Mouse (Mus musculus) liver, embryonic 16.5 days (tissue): ENCODE measurements around the gene Sac3d1. TPM values are rescaled to one million over a fixed set of nuclear protein-coding genes. Genes with fewer than 3 reads are reported as not detected.

ENCODE experiments used
- ATAC-seq: fragments of 200-750 bp; cut with Nextera tagmentation; 2 replicates; pipeline ENCODE4 v1.8.0; 2017; ENCODE audit warnings: low read depth, mild to moderate bottlenecking, moderate number of reproducible peaks, moderate library complexity
- H3K27ac ChIP-seq: fragments of 300-500 bp; sonication (generic); 2 replicates; pipeline ENCODE4 v1.5.1; 2014; ENCODE audit warnings: mild to moderate bottlenecking, low read length
- H3K27me3 ChIP-seq: fragments of 300-500 bp; sonication (generic); 2 replicates; pipeline ENCODE4 v1.6.1; 2014; ENCODE audit warnings: low read depth, low read length, mixed read lengths; ENCODE audit not compliant: control insufficient read depth, insufficient read depth
- H3K36me3 ChIP-seq: fragments of 300-500 bp; sonication (generic); 2 replicates; pipeline ENCODE4 v1.6.1; 2014; ENCODE audit warnings: mild to moderate bottlenecking; ENCODE audit not compliant: control insufficient read depth, insufficient read depth
- H3K4me1 ChIP-seq: fragments of 300-500 bp; sonication (generic); 2 replicates; pipeline ENCODE4 v1.6.1; 2014; ENCODE audit warnings: low read depth, low read length, mixed read lengths; ENCODE audit not compliant: control insufficient read depth
- H3K4me2 ChIP-seq: fragments of 300-500 bp; sonication (generic); 2 replicates; pipeline ENCODE4 v1.6.1; 2014; ENCODE audit warnings: low read depth, low read length, mixed read lengths
- H3K4me3 ChIP-seq: fragments of 300-500 bp; sonication (generic); 2 replicates; pipeline ENCODE4 v1.5.1; 2014; ENCODE audit warnings: low read depth, mild to moderate bottlenecking, low read length
- H3K9ac ChIP-seq: fragments of 300-500 bp; sonication (generic); 2 replicates; pipeline ENCODE4 v1.6.1; 2014; ENCODE audit warnings: low read depth, low read length
- H3K9me3 ChIP-seq: fragments of 300-500 bp; sonication (generic); replicated peaks from 2 replicates; pipeline ENCODE4 v1.6.1; 2016; ENCODE audit warnings: low read length; ENCODE audit not compliant: control insufficient read depth
- WGBS: fragments of 180-500 bp; shearing (Covaris S2); extraction: QIAGEN DNeasy Blood & Tissue Kit; methylation state at CpG from one replicate; pipeline ENCODE4 v1.1.7; 2014; ENCODE audit not compliant: insufficient replicate concordance; 5-methylcytosine and 5-hydroxymethylcytosine counted together
- polyA plus RNA-seq: library from polyadenylated mRNA; unstranded; fragments of >200 nt; fragmentation: Nextera tagmentation; extraction: Ambion mirVana; gene quantifications from 2 replicates; pipeline ENCODE4 v1.2.1, GENCODE M21; 2015

The Sac3d1 gene
- polyA plus RNA-seq, 1 experiment from 2014 or later: 16.8 TPM

DNA sequence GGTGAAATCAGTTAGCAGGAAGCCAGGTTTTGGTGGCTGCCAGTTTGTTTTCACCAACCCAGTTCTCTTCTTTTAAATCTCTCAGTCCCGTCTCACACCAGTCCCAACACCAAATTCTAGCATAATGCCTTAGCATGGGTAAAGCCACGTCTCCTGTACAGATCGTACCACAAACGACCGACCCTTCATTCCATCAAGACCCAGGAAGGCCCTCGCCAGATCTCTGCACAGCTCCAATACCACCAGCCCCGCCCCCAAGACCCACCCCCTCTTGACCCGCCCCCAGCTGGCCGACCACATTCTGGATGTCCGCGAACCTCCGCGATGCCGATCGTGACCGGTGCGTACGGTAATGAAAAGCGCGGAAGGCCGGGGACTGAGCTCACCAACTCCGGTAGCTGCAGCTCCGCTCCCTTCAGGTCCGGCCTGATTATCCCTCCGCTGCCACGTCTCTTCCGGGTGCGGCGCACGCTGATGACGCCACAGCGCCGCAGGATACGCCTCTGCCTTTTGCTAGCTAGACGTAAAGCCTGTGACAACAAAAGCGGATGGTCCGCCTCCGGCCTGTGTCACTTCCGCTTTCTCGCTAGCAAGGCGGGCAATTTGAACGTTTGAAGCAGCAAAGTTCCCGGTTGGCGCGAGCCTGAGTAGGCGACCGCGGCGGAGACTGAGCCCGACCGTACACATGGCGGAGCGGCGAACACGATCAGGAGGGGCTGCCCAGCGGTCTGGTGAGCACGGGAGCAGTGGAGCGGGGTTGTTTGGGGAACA lies 33.8 kb downstream of the Sac3d1 start, which contains the start of the genes Zfpl1 and Cdca5:
Zfpl1 (minus strand) TSS at position 479 of the 771 bp plus-strand sequence.
Cdca5 (plus strand) TSS at position 506 of the 771 bp plus-strand sequence.
- H3K9ac ChIP-seq: peak within 1 kb of the TSS; percentile 88
- no peaks in the 10 kb centered on the region for H3K27me3 ChIP-seq
- under 1% methylated on average over 58 of the region's 58 CpGs for WGBS
- H3K27ac ChIP-seq: peak within 1 kb of the TSS; percentile 93
- ATAC-seq: peak; percentile 90
- peak within 1 kb of the TSS; percentile 95 for H3K4me3 ChIP-seq
- H3K4me1 ChIP-seq: peaks cover 21% of the 10 kb centered on the region
- H3K4me2 ChIP-seq: peak within 1 kb of the TSS; percentile 88
- H3K9me3 ChIP-seq: no peaks in the 10 kb centered on the region
- peaks cover 41% of the 10 kb centered on the region for H3K36me3 ChIP-seq

DNA sequence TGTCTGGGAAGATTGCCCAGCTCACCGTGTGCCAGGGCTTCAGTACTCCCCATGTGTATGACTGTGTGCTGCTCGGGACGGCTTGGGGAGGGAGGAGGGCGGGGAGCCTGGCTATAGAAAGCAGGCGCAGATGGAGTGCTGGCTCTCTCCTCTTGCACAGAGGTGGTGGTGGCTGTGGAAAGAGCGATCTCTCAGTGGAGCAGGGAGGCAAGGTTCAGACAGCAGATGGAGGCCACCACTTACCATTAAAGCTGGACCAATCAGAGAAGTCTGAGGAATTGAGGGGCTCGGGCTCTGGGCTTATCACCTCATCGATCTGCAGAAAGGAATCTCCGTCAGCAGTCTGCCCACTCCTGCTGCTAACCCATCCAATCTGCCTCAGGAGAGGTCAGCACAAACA lies 36.3 kb downstream of the Sac3d1 start, which contains the start of gene Gm28374:
Gm28374 (minus strand) TSS at position 101 of the 400 bp plus-strand sequence.
- Histone ChIP-seq H3K4me1 (peaks cover 26% of the 10 kb centered on the region), H3K27me3 (no peaks in the 10 kb centered on the region), H3K9ac (no peak within 1 kb of the TSS), H3K36me3 (peaks cover 19% of the 10 kb centered on the region), H3K4me2 (no peak within 1 kb of the TSS), H3K27ac (no peak within 1 kb of the TSS), H3K9me3 (no peaks in the 10 kb centered on the region), H3K4me3 (no peak within 1 kb of the TSS)
- ATAC-seq: no peak
- WGBS: 80% methylated on average over 9 of the region's 9 CpGs

DNA sequence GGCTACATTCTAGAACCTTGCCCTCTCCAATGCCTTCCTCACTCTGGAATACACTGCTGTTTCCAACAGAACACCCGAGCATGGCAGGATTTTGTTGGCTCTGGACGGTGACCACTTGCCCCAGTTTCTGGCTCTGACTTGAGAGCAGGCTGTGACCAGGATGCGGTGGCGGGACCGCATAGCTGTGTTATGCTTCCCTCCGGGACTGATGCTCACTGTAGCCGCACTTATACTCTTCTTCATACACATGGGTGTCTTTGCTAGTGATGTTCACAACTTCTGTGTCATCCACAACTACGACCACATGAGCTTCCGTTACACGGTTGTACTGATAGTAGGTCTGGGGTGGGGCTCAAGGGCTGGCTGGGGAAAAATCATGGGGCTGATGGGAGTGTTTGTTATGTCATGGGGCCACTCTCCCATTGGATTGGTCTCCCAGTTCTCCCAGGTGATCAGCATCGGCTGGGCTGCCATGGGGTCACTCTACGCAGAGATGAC lies 38.4 kb downstream of the Sac3d1 start, which contains the start of gene Tmem262:
Tmem262 (plus strand) TSS at position 51 of the 498 bp plus-strand sequence.
- no peak within 1 kb of the TSS for H3K4me3 ChIP-seq
- no peaks in the 10 kb centered on the region for H3K9me3 ChIP-seq
- no peak within 1 kb of the TSS for H3K9ac ChIP-seq
- H3K36me3 ChIP-seq: peaks cover 8% of the 10 kb centered on the region; the same call in 1 of the 2 replicates
- H3K27ac ChIP-seq: no peak within 1 kb of the TSS
- H3K4me2 ChIP-seq: no peak within 1 kb of the TSS
- no peak for ATAC-seq
- 76% methylated on average over 12 of the region's 12 CpGs for WGBS
- no peaks in the 10 kb centered on the region for H3K27me3 ChIP-seq
- peaks cover 26% of the 10 kb centered on the region for H3K4me1 ChIP-seq

DNA sequence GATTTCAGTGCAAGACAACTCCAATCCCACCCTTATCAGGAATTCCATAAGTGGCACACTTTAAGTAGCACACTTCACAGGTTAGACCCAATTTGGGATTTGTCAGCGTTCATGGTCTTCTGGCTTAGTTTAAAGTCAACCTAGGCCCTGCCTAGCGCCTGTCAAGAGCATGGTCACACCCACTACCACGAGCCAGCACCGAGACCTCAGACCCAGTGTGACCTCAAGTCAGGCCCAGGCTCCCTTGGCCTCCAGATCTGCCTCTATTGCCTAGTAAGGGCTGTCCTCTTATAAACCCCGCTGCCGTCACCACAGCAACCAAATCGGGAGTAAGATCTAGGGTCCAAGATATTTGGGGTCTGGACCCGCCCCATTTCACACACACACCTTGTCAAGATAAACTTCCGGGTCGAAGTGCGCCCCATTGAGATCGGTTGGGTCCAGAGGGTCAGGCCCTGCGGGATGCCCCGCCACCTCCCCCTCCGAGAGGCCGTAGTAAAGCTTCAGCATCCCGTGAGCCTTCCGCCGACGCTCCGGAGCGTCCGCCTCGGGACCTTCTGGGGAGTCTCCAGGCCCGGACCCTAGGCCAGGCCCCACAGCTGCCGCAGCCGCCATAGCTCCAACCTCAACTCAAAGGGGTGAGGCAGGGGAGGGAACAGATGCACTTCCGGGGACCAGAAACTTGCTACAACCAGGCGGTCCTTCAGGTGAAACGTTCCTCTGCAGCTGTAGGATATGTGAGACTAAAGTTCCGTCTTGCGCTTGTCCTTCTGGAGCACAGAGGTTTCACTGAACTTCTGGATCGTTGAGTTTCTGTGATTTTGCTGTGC lies 41.7 kb downstream of the Sac3d1 start, which contains the start of gene Vps51:
Vps51 (minus strand) TSS at position 668 of the 830 bp plus-strand sequence.
- Histone ChIP-seq H3K4me3 (peak within 1 kb of the TSS; percentile 89), H3K36me3 (peaks cover 6% of the 10 kb centered on the region; the same call in 1 of the 2 replicates), H3K9me3 (no peaks in the 10 kb centered on the region), H3K4me2 (peak within 1 kb of the TSS; percentile 81), H3K9ac (peak within 1 kb of the TSS; percentile 86), H3K27ac (peak within 1 kb of the TSS; percentile 86), H3K4me1 (peaks cover 17% of the 10 kb centered on the region), H3K27me3 (no peaks in the 10 kb centered on the region)
- WGBS: under 1% methylated on average over 33 of the region's 33 CpGs
- ATAC-seq: peak; percentile 88

DNA sequence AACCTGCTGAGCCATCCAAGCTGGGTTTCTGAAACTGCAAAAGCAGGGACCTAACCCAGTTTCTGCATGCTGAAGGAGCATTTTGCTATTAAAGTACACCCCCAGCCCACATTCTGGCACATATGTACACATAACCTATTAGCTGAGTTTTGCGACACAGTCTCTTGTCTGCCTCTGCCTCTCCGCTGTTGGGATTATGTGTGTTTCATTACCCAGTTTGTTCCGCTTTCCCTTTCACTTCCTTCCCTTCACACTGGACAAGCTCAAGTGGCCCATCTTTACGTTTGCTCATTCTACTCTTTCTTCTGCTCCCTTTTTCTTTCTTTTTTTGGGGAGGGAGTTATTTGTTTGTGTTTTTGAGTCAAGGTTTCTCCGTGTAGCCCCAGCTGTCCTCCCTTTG lies 44.6 kb downstream of the Sac3d1 start:
- Histone ChIP-seq H3K9ac (no peak overlapping the region), H3K27me3 (no peaks in the 10 kb centered on the region), H3K4me3 (no peak overlapping the region), H3K27ac (peak overlapping the region; percentile 45), H3K9me3 (no peaks in the 10 kb centered on the region), H3K4me2 (no peak overlapping the region), H3K36me3 (peaks cover 3% of the 10 kb centered on the region), H3K4me1 (peaks cover 17% of the 10 kb centered on the region)
- WGBS: 74% methylated on average over 5 of the region's 5 CpGs
- no peak for ATAC-seq

DNA sequence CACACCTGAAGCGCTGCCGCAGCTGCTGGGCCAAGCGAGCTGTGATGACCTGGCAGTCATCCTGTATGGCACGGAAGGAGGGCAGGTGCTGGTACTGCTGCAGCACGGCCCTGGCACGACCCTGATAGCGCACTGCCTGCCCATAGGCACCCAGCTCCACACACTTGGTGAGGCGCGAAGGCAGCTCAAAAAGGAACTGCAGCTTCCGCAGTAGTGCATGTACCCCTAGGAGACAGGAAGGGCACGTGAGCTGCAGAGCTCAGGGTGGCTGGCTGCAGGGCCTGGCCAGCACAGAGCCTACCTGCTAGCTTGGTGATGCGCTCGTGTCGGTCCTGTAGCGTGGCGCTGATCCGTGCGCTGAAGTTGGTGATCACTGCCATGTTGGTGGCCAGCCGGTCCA lies 47.2 kb downstream of the Sac3d1 start:
- WGBS: 86% methylated on average over 19 of the region's 19 CpGs
- Histone ChIP-seq H3K36me3 (peaks cover 3% of the 10 kb centered on the region), H3K4me2 (no peak overlapping the region), H3K9ac (no peak overlapping the region), H3K27ac (no peak overlapping the region), H3K4me1 (peaks cover 28% of the 10 kb centered on the region), H3K4me3 (no peak overlapping the region), H3K9me3 (no peaks in the 10 kb centered on the region), H3K27me3 (no peaks in the 10 kb centered on the region)
- ATAC-seq: no peak

DNA sequence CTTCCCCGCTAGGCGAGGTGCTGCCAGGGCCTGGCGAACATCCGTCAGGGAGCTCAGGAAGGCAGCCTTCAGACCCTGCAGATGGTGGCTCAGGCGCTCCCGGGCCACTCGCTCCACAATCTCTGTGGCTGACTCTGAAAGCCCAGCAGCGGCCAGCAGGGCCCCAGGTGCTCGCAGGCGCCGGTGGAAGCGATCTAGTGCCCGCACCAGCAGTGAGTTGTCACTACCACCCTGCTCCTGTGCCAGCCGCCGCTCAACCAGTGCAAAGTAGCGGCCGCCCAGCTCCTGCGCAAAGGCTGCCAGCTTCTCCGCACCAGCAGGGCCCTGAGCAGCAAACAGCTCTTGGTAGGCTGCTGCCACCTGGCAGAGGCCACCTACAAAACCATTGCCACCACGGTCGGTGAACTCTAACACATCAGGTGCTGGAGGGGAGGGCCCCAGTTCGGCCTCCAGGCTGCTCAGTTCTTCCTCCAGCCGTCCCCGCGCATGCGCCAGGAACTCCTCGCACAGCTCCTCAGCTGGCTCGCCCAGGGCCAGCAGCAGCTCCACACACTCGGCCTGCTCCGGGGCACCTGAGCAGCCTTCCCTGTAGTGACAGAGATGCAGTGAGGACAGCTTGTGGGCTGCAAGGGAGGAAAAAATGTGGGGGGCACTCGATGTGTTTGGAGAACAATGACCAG lies 47.7 kb downstream of the Sac3d1 start:
- WGBS: 83% methylated on average over 31 of the region's 31 CpGs
- no peaks in the 10 kb centered on the region for H3K27me3 ChIP-seq
- peaks cover 25% of the 10 kb centered on the region for H3K4me1 ChIP-seq
- no peak overlapping the region for H3K4me2 ChIP-seq
- no peak overlapping the region for H3K27ac ChIP-seq
- H3K36me3 ChIP-seq: peaks cover 3% of the 10 kb centered on the region
- H3K4me3 ChIP-seq: no peak overlapping the region
- H3K9ac ChIP-seq: no peak overlapping the region
- no peaks in the 10 kb centered on the region for H3K9me3 ChIP-seq
- ATAC-seq: no peak

DNA sequence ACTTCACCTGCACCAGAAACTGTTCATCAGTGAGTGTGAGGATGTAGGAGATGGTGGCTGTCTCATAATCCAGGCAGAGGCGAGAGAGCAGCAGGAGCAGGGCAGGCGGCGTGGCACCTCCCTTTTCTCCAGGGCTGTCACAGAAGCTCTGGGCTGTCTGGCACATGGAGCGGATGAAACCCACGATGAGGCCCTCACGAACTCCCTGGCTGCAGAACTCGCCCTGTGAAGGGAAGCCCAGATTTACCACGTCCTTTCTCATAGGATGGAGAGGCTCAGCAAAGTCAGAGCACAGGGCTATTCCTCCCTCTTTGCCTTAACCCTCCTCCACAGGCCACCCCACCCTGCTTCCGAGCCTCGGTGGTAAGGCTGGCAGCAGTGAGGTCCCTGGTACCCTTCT lies 48.6 kb downstream of the Sac3d1 start:
- WGBS: 66% methylated on average over 10 of the region's 10 CpGs
- peaks cover 3% of the 10 kb centered on the region for H3K36me3 ChIP-seq

More for the DNA sequence above, 48.6 kb downstream of the Sac3d1 start:
- Histone ChIP-seq H3K4me2 (no peak overlapping the region), H3K27me3 (no peaks in the 10 kb centered on the region), H3K9ac (no peak overlapping the region), H3K27ac (no peak overlapping the region), H3K4me3 (no peak overlapping the region), H3K9me3 (no peaks in the 10 kb centered on the region), H3K4me1 (peaks cover 22% of the 10 kb centered on the region)
- no peak for ATAC-seq
